Mouse (Mus musculus) testis, adult 2 months (tissue): ENCODE measurements around the gene Ss18l2.
A peak's percentile ranks its signal among the peaks of the same experiment; 100 is the strongest.

Experiments used
- CTCF ChIP-seq: fragments of 200-500 bp; IDR thresholded peaks from 2 replicates; pipeline ENCODE4 v1.5.1; 2012; ENCODE audit warnings: low read depth, mild to moderate bottlenecking, inconsistent platforms, low read length, moderate library complexity; ENCODE audit not compliant: control insufficient read depth, insufficient read depth, insufficient replicate concordance
- POLR2A ChIP-seq: fragments of 200-500 bp; IDR thresholded peaks from 2 replicates; pipeline ENCODE4 v1.6.1; 2012; ENCODE audit warnings: low read depth, mild to moderate bottlenecking, inconsistent platforms, low read length, moderate library complexity; ENCODE audit not compliant: control insufficient read depth

GRCm38 (mm10) chr9:121671300-121671699 lies 38.8 kb upstream of the Ss18l2 start:
- peak; percentile 65; the same call in 1 of the 2 replicates for TF ChIP-seq CTCF
- TF ChIP-seq POLR2A, result no peak
